Mouse (Mus musculus) heart, adult 2 months (tissue): ENCODE results near the gene Prr23a3. TPM values are rescaled to one million over a fixed set of nuclear protein-coding genes. Genes with fewer than 3 reads are reported as not detected.

Source experiments
- DNase-seq, 2 experiments: peaks; one replicate each; pipeline ENCODE4 v3.0.0; 2021
- H3K27ac ChIP-seq: fragments of 200-600 bp; 2 replicates; pipeline ENCODE4 v1.8.1; 2022
- H3K27me3 ChIP-seq: fragments of 200-500 bp; 2 replicates; pipeline ENCODE4 v1.6.1; 2012; ENCODE audit warnings: mild to moderate bottlenecking, low read length, inconsistent platforms, mixed read lengths; ENCODE audit not compliant: control insufficient read depth, insufficient read depth
- H3K36me3 ChIP-seq: fragments of 200-500 bp; 2 replicates; pipeline ENCODE4 v1.6.1; 2012; ENCODE audit warnings: low read length, inconsistent platforms; ENCODE audit not compliant: control insufficient read depth, insufficient read depth
- H3K4me1 ChIP-seq: fragments of 200-500 bp; 2 replicates; pipeline ENCODE4 v1.6.1; 2011; ENCODE audit warnings: low read length; ENCODE audit not compliant: control insufficient read depth, insufficient read depth
- H3K4me3 ChIP-seq: fragments of 200-600 bp; 2 replicates; pipeline ENCODE4 v1.8.1; 2022
- H3K79me2 ChIP-seq: fragments of 200-500 bp; replicated peaks from 2 replicates; pipeline ENCODE4 v1.6.1; 2012; ENCODE audit warnings: mild to moderate bottlenecking, inconsistent platforms, low read length, moderate library complexity, mixed read lengths; ENCODE audit not compliant: control insufficient read depth, insufficient read depth
- H3K9ac ChIP-seq: fragments of 200-500 bp; 2 replicates; pipeline ENCODE4 v1.6.1; 2012; ENCODE audit warnings: low read depth, mild to moderate bottlenecking, control low read depth, inconsistent platforms, low read length, mixed read lengths
- CTCF ChIP-seq: fragments of 200-600 bp; IDR thresholded peaks from 2 replicates; pipeline ENCODE4 v1.8.1; 2022; ENCODE audit warnings: antibody characterized with exemption, mild to moderate bottlenecking, moderate library complexity
- EP300 ChIP-seq: fragments of 200-500 bp; IDR thresholded peaks from 2 replicates; pipeline ENCODE4 v1.6.1; 2011; ENCODE audit warnings: low read depth, low read length, control low read depth; ENCODE audit not compliant: insufficient read depth
- POLR2A ChIP-seq: fragments of 200-500 bp; IDR thresholded peaks from 2 replicates; pipeline ENCODE4 v1.6.1; 2011; ENCODE audit warnings: mild to moderate bottlenecking, low read depth, low read length, control low read depth; ENCODE audit not compliant: insufficient read depth
- WGBS: fragments of 180-500 bp; shearing (Covaris S2); methylation state at CpG from one replicate; pipeline ENCODE4 v1.1.7; 2018; 5-methylcytosine and 5-hydroxymethylcytosine counted together
- intact Hi-C: fragments of 180-260 bp; cut with DNase I; formaldehyde crosslinking; loops from one replicate; pipeline ENCODE4 v1.15.1; 2025
- polyA plus RNA-seq: library from polyadenylated mRNA; depleted of rRNA; stranded (reverse); fragments of >200 nt; gene quantifications from 2 replicates; pipeline ENCODE4 v1.2.3, GENCODE M21; 2012
- total RNA-seq, 2 experiments: library from RNA; stranded (reverse); gene quantifications; 2 replicates each; pipeline ENCODE4 v1.2.3; 2021

Gene Prr23a3
- total and polyA plus RNA-seq, 3 experiments, result not detected

DNA sequence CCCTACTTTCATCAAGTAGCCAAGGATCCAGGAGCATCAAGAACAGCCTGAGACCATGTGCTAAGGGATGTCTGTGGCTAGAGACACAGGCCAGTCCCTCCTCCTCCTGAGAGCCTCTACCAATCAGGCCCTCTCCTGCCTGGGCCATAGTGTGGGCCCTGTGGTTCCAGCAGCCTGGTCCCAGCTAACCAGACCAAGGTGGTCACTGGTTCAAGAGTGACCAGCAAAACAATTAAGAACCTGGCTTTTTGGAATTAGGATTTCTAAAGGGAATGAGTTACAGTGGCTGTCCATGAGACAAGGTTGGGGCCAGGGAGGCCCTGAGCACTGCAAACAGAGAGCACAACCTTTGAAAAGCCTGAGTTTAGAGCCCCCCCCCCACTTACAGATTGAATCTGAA, 43.5 kb upstream of the Prr23a3 start:
- no peak for DNase-seq
- no peak overlapping the region for H3K27ac ChIP-seq
- no peak for TF ChIP-seq CTCF
- no peak for TF ChIP-seq EP300
- no peak for TF ChIP-seq POLR2A
- H3K36me3 ChIP-seq, result no peaks in the 10 kb centered on the region
- H3K4me1 ChIP-seq, result no peaks in the 10 kb centered on the region
- H3K79me2 ChIP-seq, result no peaks in the 10 kb centered on the region
- no peak overlapping the region for H3K9ac ChIP-seq
- no peak overlapping the region for H3K4me3 ChIP-seq
- no peaks in the 10 kb centered on the region for H3K27me3 ChIP-seq
- intact Hi-C loops, result no loop called here

DNA sequence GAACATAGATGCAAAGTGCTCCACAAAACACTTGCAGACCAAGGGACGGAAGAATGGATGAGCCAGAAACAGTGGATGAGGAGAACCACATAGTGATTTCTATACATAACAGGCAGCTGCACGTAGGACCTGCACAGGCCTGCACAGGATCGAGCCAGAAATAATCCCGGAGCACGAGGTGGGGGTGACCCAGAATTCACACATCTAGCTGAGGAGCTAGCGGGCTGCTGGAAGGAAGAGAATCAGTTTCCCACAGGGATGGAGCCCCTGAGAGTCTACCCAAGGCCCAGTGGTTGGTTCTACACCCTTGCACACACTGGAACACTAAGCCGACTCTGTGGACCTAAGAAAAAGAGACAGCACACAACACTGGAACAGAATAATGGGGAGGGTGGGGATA, 40.8 kb upstream of the Prr23a3 start:
- 87% methylated on average over 7 of the region's 7 CpGs for WGBS
- H3K9ac ChIP-seq, result no peak overlapping the region
- no peaks in the 10 kb centered on the region for H3K79me2 ChIP-seq
- intact Hi-C loops, result no loop called here
- H3K36me3 ChIP-seq, result no peaks in the 10 kb centered on the region
- H3K27ac ChIP-seq, result no peak overlapping the region
- no peaks in the 10 kb centered on the region for H3K4me1 ChIP-seq
- DNase-seq, result no peak
- H3K4me3 ChIP-seq, result no peak overlapping the region
- H3K27me3 ChIP-seq, result no peaks in the 10 kb centered on the region
- no peak for TF ChIP-seq POLR2A
- no peak for TF ChIP-seq EP300
- TF ChIP-seq CTCF, result no peak

DNA sequence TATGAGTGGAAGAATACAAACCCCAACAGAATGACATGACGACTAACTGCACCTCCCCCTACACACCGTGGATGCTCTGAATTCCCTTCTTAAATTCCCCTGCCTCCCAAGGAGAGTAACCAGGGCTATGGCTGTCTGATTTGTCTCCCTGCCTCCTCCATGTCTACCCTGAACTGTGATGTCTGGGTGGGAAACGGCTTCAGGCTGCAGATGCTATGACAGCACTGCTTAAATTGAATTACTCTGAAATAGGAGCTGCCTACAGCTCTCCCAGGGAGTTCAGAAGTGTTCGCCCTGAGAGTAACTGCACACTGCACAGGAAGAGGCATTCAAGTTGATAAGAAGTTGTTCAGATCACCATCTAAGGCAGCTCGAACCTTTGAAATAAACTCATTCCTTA, 35.1 kb upstream of the Prr23a3 start:
- H3K4me3 ChIP-seq, result no peak overlapping the region
- DNase-seq, result no peak
- H3K36me3 ChIP-seq, result no peaks in the 10 kb centered on the region
- intact Hi-C loops, result no loop called here
- no peak overlapping the region for H3K9ac ChIP-seq
- no peaks in the 10 kb centered on the region for H3K4me1 ChIP-seq
- H3K27me3 ChIP-seq, result no peaks in the 10 kb centered on the region
- H3K27ac ChIP-seq, result no peak overlapping the region
- no peak for TF ChIP-seq CTCF
- TF ChIP-seq EP300, result no peak
- TF ChIP-seq POLR2A, result no peak
- WGBS, result 38% methylated on average over 5 of the region's 5 CpGs
- no peaks in the 10 kb centered on the region for H3K79me2 ChIP-seq

DNA sequence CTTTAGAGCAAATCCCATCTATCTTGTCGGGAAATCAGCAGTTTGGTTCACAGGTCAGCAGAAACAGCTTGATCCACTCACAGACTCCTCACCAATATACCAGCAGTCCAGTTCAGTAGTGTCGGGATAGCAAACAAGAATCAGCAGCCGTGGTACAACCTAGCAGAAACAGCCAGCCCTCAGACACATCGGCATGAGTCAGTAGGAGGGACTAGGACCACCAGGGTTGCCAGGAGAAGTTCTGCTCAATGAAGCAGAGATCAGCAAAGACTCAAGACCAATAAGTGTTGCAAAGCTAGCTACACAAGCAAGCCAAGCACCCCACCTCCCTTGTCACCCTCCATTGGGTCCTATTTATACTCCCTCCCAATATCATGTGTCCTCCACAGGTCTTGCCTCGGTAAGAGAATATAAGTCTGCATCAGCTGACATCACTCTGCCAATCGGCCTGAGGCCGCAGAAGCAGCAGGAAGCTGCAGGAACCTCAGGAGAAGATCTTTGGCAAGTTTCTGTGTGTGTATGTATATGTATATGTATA, 27.0 kb upstream of the Prr23a3 start:
- 68% methylated on average over 7 of the region's 7 CpGs for WGBS
- Histone ChIP-seq H3K36me3 (no peaks in the 10 kb centered on the region), H3K27me3 (no peaks in the 10 kb centered on the region), H3K27ac (no peak overlapping the region), H3K9ac (no peak overlapping the region), H3K4me1 (no peaks in the 10 kb centered on the region), H3K79me2 (no peaks in the 10 kb centered on the region), H3K4me3 (no peak overlapping the region)
- intact Hi-C loops, result no loop called here
- no peak for TF ChIP-seq POLR2A
- no peak for TF ChIP-seq CTCF
- no peak for TF ChIP-seq EP300
- no peak for DNase-seq

DNA sequence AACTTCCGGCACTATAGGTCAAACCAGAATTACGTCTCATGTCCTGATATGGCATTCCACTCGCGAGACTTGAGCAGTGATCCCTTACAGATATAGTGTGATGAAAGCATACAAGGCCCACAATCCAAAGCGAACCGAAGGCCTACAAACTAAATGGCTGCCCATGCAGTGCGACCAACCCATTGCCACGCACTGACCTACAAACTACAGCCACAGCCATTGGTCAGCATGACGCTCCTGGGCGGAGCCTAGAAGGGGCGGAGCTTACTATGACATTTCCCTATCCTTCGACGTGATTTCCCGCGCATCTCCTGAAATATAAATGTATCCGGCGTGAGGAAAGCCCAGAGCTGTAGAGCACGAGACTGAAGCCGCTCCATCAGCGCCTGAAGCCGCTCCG, 22.4 kb upstream of the Prr23a3 start, which contains the start of gene Prr23a1:
Gene Prr23a1 (plus strand): TSS at position 387 of the 400 bp plus-strand sequence.
- WGBS, result 51% methylated on average over 22 of the region's 22 CpGs
- Histone ChIP-seq H3K79me2 (no peaks in the 10 kb centered on the region), H3K27ac (no peak within 1 kb of the TSS), H3K36me3 (no peaks in the 10 kb centered on the region), H3K4me1 (no peaks in the 10 kb centered on the region), H3K9ac (no peak within 1 kb of the TSS), H3K4me3 (no peak within 1 kb of the TSS), H3K27me3 (no peaks in the 10 kb centered on the region)
- intact Hi-C loops, result no loop called here
- no peak for DNase-seq
- TF ChIP-seq POLR2A, result no peak
- no peak for TF ChIP-seq CTCF
- no peak for TF ChIP-seq EP300

DNA sequence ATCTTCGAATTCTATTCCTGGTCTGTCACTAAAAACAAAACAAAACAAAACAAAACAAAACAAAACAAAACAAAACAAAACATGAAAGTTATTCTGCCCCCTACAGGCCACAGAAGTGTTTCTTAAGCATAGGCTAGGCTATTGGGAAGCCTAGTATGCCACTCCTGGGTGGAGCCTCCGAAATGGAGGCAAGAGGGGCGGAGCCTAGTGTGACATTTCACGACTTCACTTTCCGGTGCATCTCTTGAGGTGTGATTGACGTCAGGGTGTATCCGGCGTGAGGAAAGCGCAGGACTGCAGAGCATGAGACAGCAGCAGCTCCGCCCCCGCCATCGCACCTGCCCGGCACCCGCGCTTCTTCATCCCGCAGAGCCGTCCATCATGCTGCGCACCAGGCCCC, 8.4 kb upstream of the Prr23a3 start, which contains the start of gene Prr23a2:
Gene Prr23a2 (plus strand): TSS at position 285 of the 400 bp plus-strand sequence.
- DNase-seq, result no peak
- intact Hi-C loops, result no loop called here
- no peak within 1 kb of the TSS for H3K9ac ChIP-seq
- TF ChIP-seq CTCF (no peak), POLR2A (no peak), EP300 (no peak)
- H3K27ac ChIP-seq, result no peak within 1 kb of the TSS
- H3K4me3 ChIP-seq, result no peak within 1 kb of the TSS
- 60% methylated on average over 18 of the region's 18 CpGs for WGBS
- H3K4me1 ChIP-seq, result no peaks in the 10 kb centered on the region
- H3K36me3 ChIP-seq, result no peaks in the 10 kb centered on the region
- no peaks in the 10 kb centered on the region for H3K79me2 ChIP-seq
- H3K27me3 ChIP-seq, result no peaks in the 10 kb centered on the region

DNA sequence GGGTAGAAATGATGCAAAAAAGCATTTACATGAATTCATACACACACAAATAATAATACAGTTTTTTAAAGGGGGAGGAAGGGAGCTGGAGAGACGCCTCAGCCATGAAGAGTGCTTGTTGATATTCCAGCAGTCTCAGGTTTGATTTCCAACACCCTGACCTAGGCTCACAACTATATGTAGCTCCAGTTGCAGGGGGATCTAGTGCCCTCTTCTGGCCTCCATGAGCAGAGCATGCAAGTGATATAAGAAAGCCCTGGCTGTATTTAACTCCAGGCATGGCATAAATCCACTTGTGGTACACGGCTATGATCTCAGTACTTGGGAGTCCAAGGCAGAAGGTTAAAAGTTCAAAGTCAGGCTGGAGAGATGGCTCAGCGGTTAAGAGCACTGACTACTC, 1.1 kb upstream of the Prr23a3 start:
- no peak overlapping the region for H3K9ac ChIP-seq
- 63% methylated on average over 3 of the region's 3 CpGs for WGBS
- no peak for DNase-seq
- H3K4me1 ChIP-seq, result no peaks in the 10 kb centered on the region
- no peak for TF ChIP-seq POLR2A
- peak; percentile 51 for TF ChIP-seq CTCF
- intact Hi-C loops, result no loop called here
- no peaks in the 10 kb centered on the region for H3K36me3 ChIP-seq
- no peak overlapping the region for H3K27ac ChIP-seq
- H3K79me2 ChIP-seq, result no peaks in the 10 kb centered on the region
- peaks cover 3% of the 10 kb centered on the region; the same call in 1 of the 2 replicates for H3K27me3 ChIP-seq
- H3K4me3 ChIP-seq, result no peak overlapping the region
